Mouse (Mus musculus) heart, embryonic 10.5 days (tissue): ENCODE measurements around the gene Tmprss2. TPM values are rescaled to one million over a fixed set of nuclear protein-coding genes. Genes with fewer than 3 reads are reported as not detected.

Experiments
- DNase-seq: peaks from one replicate; pipeline ENCODE4 v3.0.0-alpha.2; 2017; ENCODE audit warnings: low spot score
- H3K27ac ChIP-seq: fragments of 300-500 bp; sonication (generic); 2 replicates; pipeline ENCODE4 v1.5.1; 2016; ENCODE audit warnings: mild to moderate bottlenecking
- H3K27me3 ChIP-seq: fragments of 300-500 bp; sonication (generic); 2 replicates; pipeline ENCODE4 v1.6.1; 2016; ENCODE audit warnings: mild to moderate bottlenecking; ENCODE audit not compliant: poor library complexity, insufficient read depth, severe bottlenecking
- H3K36me3 ChIP-seq: fragments of 300-500 bp; sonication (generic); 2 replicates; pipeline ENCODE4 v1.6.1; 2016; ENCODE audit warnings: mild to moderate bottlenecking, moderate library complexity
- H3K4me1 ChIP-seq: fragments of 300-500 bp; sonication (generic); 2 replicates; pipeline ENCODE4 v1.6.1; 2016; ENCODE audit warnings: mild to moderate bottlenecking
- H3K4me3 ChIP-seq: fragments of 300-500 bp; sonication (generic); 2 replicates; pipeline ENCODE4 v1.5.1; 2016; ENCODE audit warnings: mild to moderate bottlenecking, moderate library complexity
- H3K9me3 ChIP-seq: fragments of 300-500 bp; sonication (generic); 2 replicates; pipeline ENCODE4 v1.6.1; 2016; ENCODE audit warnings: mild to moderate bottlenecking, moderate library complexity
- WGBS: fragments of 180-500 bp; shearing (Covaris S2); methylation state at CpG from one replicate; pipeline ENCODE4 v1.1.7; 2016; 5-methylcytosine and 5-hydroxymethylcytosine counted together
- polyA plus RNA-seq: library from polyadenylated mRNA; unstranded; fragments of >200 nt; fragmentation: Nextera tagmentation; extraction: Ambion mirVana; gene quantifications from 2 replicates; pipeline ENCODE4 v1.2.1, GENCODE M21; 2016

Tmprss2 gene
- polyA plus RNA-seq, 1 experiment from 2014 or later = 2.5 TPM

- peaks cover 25% of the 10 kb centered on the region for H3K36me3 ChIP-seq
- DNase-seq = no peak
- H3K27me3 ChIP-seq = no peaks in the 10 kb centered on the region
- WGBS = 71% methylated on average over 4 of the region's 4 CpGs
- no peaks in the 10 kb centered on the region for H3K9me3 ChIP-seq
- no peaks in the 10 kb centered on the region for H3K4me1 ChIP-seq
- no peak overlapping the region for H3K4me3 ChIP-seq
- H3K27ac ChIP-seq = no peak overlapping the region
Measured at GRCm38 (mm10) chr16:97544340-97544739, 66.7 kb downstream of the Tmprss2 start.

GRCm38 (mm10) chr16:97536859-97537258 is 74.1 kb downstream of the Tmprss2 start:
- Histone ChIP-seq H3K27me3 (no peaks in the 10 kb centered on the region), H3K27ac (peak overlapping the region; percentile 86), H3K9me3 (no peaks in the 10 kb centered on the region), H3K4me3 (no peak overlapping the region), H3K4me1 (peaks cover 41% of the 10 kb centered on the region), H3K36me3 (peaks cover 10% of the 10 kb centered on the region; the same call in 1 of the 2 replicates)
- WGBS = 28% methylated on average over 1 of the region's 1 CpGs
- DNase-seq = no peak

- peak overlapping the region; percentile 36 for H3K4me3 ChIP-seq
- no peaks in the 10 kb centered on the region for H3K27me3 ChIP-seq
- H3K9me3 ChIP-seq = no peaks in the 10 kb centered on the region
- peak; percentile 78 for DNase-seq
- WGBS = 8% methylated on average over 3 of the region's 3 CpGs
- H3K27ac ChIP-seq = peak overlapping the region; percentile 86
- peaks cover 41% of the 10 kb centered on the region for H3K4me1 ChIP-seq
- peaks cover 3% of the 10 kb centered on the region; the same call in 1 of the 2 replicates for H3K36me3 ChIP-seq
Measured at GRCm38 (mm10) chr16:97535808-97536413, 75.1 kb downstream of the Tmprss2 start.

- 15% methylated on average over 5 of the region's 5 CpGs for WGBS
- H3K27ac ChIP-seq = peak overlapping the region; percentile 86
- peak; percentile 81 for DNase-seq
- no peaks in the 10 kb centered on the region; the same call in 1 of the 2 replicates for H3K36me3 ChIP-seq
- no peaks in the 10 kb centered on the region for H3K9me3 ChIP-seq
- H3K27me3 ChIP-seq = no peaks in the 10 kb centered on the region
- H3K4me3 ChIP-seq = peak overlapping the region; percentile 36; the same call in 1 of the 2 replicates
- peaks cover 41% of the 10 kb centered on the region for H3K4me1 ChIP-seq
Measured at GRCm38 (mm10) chr16:97534876-97535461, 76.0 kb downstream of the Tmprss2 start.

DNA sequence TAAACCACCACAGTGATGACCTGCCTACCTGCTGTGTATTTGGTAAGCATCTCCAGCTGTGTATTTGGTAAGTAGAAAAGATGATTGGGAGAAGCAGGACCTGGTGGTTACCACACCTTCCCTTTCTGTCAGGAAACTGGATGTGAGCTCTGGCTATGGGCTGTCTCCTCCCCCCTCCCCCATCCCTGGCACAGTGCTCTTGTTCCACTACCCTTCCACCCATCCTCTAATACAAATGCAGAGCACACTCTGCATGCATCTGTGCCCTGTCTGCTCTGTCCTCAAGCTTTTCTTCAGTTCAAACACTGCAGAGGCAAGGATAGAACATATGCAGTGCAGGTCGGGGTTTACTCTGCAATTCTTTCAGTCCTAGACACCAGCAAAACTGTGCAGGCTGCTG is 76.5 kb downstream of the Tmprss2 start:
- H3K27me3 ChIP-seq = no peaks in the 10 kb centered on the region
- H3K9me3 ChIP-seq = no peaks in the 10 kb centered on the region
- H3K4me1 ChIP-seq = peaks cover 41% of the 10 kb centered on the region
- peak overlapping the region; percentile 86 for H3K27ac ChIP-seq
- WGBS = 28% methylated on average over 1 of the region's 1 CpGs
- H3K4me3 ChIP-seq = peak overlapping the region; percentile 36; the same call in 1 of the 2 replicates
- no peak for DNase-seq
- no peaks in the 10 kb centered on the region; the same call in 1 of the 2 replicates for H3K36me3 ChIP-seq

DNA sequence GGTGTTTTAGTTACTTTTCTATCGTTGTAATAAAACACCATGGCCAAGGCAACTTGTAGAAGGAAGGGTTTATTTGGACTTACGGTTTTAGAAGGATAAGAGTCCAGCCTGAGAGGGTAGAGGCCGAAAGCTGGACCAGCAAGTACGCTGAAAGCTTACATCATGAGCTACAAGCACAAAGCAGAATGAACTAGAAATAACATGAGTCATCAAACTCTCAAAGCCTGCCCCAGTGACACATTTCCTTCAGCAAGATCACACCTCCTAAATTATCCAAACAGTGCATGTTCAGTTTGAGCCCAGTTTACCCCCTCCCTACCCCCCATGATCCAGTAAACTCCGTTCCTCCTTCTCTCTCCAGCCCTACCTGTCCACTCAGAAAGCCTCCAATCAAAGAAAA is 77.2 kb downstream of the Tmprss2 start:
- Histone ChIP-seq H3K27ac (peak overlapping the region; percentile 86; the same call in 1 of the 2 replicates), H3K9me3 (no peaks in the 10 kb centered on the region), H3K4me1 (peaks cover 41% of the 10 kb centered on the region), H3K36me3 (no peaks in the 10 kb centered on the region), H3K27me3 (no peaks in the 10 kb centered on the region), H3K4me3 (no peak overlapping the region)
- WGBS = 84% methylated on average over 5 of the region's 5 CpGs
- DNase-seq = no peak

GRCm38 (mm10) chr16:97533126-97533525 is 77.9 kb downstream of the Tmprss2 start:
- H3K27me3 ChIP-seq = no peaks in the 10 kb centered on the region
- DNase-seq = no peak
- WGBS = 80% methylated on average over 1 of the region's 1 CpGs

GRCm38 (mm10) chr16:97529241-97529640 is 81.8 kb downstream of the Tmprss2 start:
- no peak for DNase-seq
- H3K9me3 ChIP-seq = no peaks in the 10 kb centered on the region
- H3K36me3 ChIP-seq = no peaks in the 10 kb centered on the region
- 88% methylated on average over 2 of the region's 2 CpGs for WGBS
- peaks cover 5% of the 10 kb centered on the region for H3K4me1 ChIP-seq
- no peak overlapping the region for H3K27ac ChIP-seq
- H3K4me3 ChIP-seq = no peak overlapping the region
- no peaks in the 10 kb centered on the region for H3K27me3 ChIP-seq

More at GRCm38 (mm10) chr16:97533126-97533525, 77.9 kb downstream of the Tmprss2 start:
- Histone ChIP-seq H3K4me1 (peaks cover 41% of the 10 kb centered on the region), H3K36me3 (no peaks in the 10 kb centered on the region), H3K27ac (no peak overlapping the region), H3K9me3 (no peaks in the 10 kb centered on the region), H3K4me3 (no peak overlapping the region)

- H3K9me3 ChIP-seq = no peaks in the 10 kb centered on the region
- DNase-seq = no peak
Measured at GRCm38 (mm10) chr16:97523024-97523423, 88.0 kb downstream of the Tmprss2 start.

DNA sequence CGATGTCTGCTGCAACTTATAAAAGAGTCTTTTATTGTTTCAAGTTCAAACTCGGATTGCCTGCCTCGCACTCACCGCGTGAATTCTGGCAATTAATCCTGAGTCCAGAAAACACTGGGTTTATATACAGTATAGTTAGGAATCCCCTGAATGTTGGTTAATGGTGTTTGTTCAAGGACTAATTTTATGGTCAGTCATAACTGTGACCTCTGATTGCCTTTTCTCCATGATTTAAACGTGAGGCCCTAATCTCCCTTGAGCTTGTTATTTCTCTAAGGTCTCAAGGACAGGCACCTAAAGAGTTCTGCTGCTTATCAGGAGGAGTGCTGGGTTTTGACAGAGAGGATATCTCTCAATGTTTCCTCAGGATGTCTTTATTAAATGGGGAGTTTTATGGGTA is 89.0 kb downstream of the Tmprss2 start:
- Histone ChIP-seq H3K27me3 (no peaks in the 10 kb centered on the region), H3K9me3 (no peaks in the 10 kb centered on the region), H3K4me3 (no peak overlapping the region), H3K27ac (no peak overlapping the region), H3K36me3 (no peaks in the 10 kb centered on the region), H3K4me1 (0 out of 2 replicates have a peak, but pooled peaks cover 2% of the 10 kb centered on the region)
- WGBS = 73% methylated on average over 6 of the region's 6 CpGs
- no peak for DNase-seq

More at GRCm38 (mm10) chr16:97523024-97523423, 88.0 kb downstream of the Tmprss2 start:
- Histone ChIP-seq H3K36me3 (no peaks in the 10 kb centered on the region), H3K4me1 (0 out of 2 replicates have a peak, but pooled peaks cover 2% of the 10 kb centered on the region), H3K4me3 (no peak overlapping the region), H3K27ac (no peak overlapping the region), H3K27me3 (no peaks in the 10 kb centered on the region)
- WGBS = 14% methylated on average over 1 of the region's 1 CpGs

DNA sequence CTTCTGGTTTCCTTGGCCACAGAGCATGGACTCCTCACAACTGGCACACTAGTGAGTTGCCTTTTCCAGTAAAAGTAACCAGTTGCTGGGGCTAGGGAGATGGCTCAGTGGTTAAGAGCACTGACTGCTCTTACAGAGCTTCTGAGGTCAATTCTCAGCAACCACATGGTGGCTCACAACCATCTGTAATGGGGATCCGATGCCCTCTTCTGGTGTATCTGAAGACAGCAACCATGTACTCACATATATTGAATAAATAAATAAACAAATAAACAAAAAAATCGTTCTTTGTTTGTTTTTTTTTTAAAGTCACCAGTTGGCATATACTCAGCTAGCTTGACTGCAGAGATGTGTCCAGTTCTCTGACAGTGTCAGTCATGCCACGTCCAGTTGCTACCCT is 94.7 kb downstream of the Tmprss2 start:
- DNase-seq = no peak
- H3K27me3 ChIP-seq = no peaks in the 10 kb centered on the region
- 0 out of 2 replicates have a peak, but pooled peaks cover 3% of the 10 kb centered on the region for H3K4me1 ChIP-seq
- WGBS = 67% methylated on average over 3 of the region's 3 CpGs
- H3K9me3 ChIP-seq = no peaks in the 10 kb centered on the region
- no peak overlapping the region for H3K27ac ChIP-seq
- H3K4me3 ChIP-seq = no peak overlapping the region
- no peaks in the 10 kb centered on the region for H3K36me3 ChIP-seq
